Mouse (Mus musculus) ES-Bruce4 (cell line): ENCODE measurements around the gene Klf15. TPM values are rescaled to one million over a fixed set of nuclear protein-coding genes. Genes with fewer than 3 reads are reported as not detected.

Experiments used
- H3K27ac ChIP-seq: 2 replicates; pipeline ENCODE4 v1.5.1; 2012; ENCODE audit warnings: low read length, inconsistent platforms; ENCODE audit not compliant: insufficient read depth
- H3K27me3 ChIP-seq: 2 replicates; pipeline ENCODE4 v1.6.1; 2012; ENCODE audit warnings: mild to moderate bottlenecking, low read length, inconsistent platforms; ENCODE audit not compliant: control insufficient read depth, poor library complexity, insufficient read depth, severe bottlenecking
- H3K36me3 ChIP-seq: 2 replicates; pipeline ENCODE4 v1.6.1; 2012; ENCODE audit warnings: inconsistent platforms, mild to moderate bottlenecking, low read length, moderate library complexity; ENCODE audit not compliant: control insufficient read depth, poor library complexity, insufficient read depth, severe bottlenecking
- H3K4me1 ChIP-seq: one replicate; pipeline ENCODE4 v1.8.1; 2011; ENCODE audit warnings: low read length; ENCODE audit not compliant: control insufficient read depth, insufficient read depth
- H3K4me3 ChIP-seq: 2 replicates; pipeline ENCODE4 v1.5.1; 2011; ENCODE audit warnings: low read depth, mild to moderate bottlenecking, low read length
- H3K9ac ChIP-seq: 2 replicates; pipeline ENCODE4 v1.6.1; 2012; ENCODE audit warnings: low read depth, mild to moderate bottlenecking, inconsistent platforms; ENCODE audit not compliant: poor library complexity, severe bottlenecking
- H3K9me3 ChIP-seq: replicated peaks from 2 replicates; pipeline ENCODE4 v1.6.1; 2012; ENCODE audit warnings: mild to moderate bottlenecking, low read length, inconsistent platforms; ENCODE audit not compliant: control insufficient read depth, poor library complexity, insufficient read depth, severe bottlenecking
- CTCF ChIP-seq: IDR thresholded peaks from one replicate; pipeline ENCODE4 v1.8.1; 2011; ENCODE audit warnings: low read depth, low read length
- EP300 ChIP-seq: IDR thresholded peaks from 2 replicates; pipeline ENCODE4 v1.6.1; 2011; ENCODE audit warnings: low read depth, low read length; ENCODE audit not compliant: insufficient read depth
- POLR2A ChIP-seq: IDR thresholded peaks from one replicate; pipeline ENCODE4 v1.8.1; 2011; ENCODE audit warnings: low read length; ENCODE audit not compliant: insufficient read depth
- polyA plus RNA-seq: library from polyadenylated mRNA; stranded (reverse); fragments of >200 nt; gene quantifications from 2 replicates; pipeline ENCODE4 v1.2.4, GENCODE M21; 2011; ENCODE audit warnings: low read depth; ENCODE audit not compliant: missing spikeins, insufficient read depth, insufficient read length

Gene Klf15
- polyA plus RNA-seq, 1 experiment: 7.4 TPM

DNA sequence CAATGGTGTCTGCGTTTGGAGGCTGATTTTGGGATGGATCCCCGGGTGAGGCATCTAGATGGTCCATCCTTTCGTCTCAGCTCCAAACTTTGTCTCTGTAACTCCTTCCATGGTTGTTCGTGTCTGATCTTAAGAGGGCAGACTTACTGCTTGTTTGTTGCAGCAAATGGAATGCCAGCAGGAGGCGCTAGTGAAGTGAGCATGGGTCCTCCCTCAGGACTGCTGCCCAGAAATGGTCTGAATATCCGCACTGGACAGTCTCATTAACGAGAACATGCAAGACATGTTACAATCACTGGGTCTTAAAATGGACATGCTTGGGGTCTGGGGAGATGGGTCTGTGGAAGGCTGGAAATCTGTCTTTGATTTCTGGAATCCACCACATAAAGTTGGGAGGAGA is 12.2 kb upstream of the Klf15 start:
- Histone ChIP-seq H3K36me3 (no peaks in the 10 kb centered on the region), H3K27ac (no peak overlapping the region), H3K4me3 (no peak overlapping the region), H3K9me3 (no peaks in the 10 kb centered on the region), H3K27me3 (no peaks in the 10 kb centered on the region), H3K9ac (no peak overlapping the region), H3K4me1 (no peaks in the 10 kb centered on the region)
- TF ChIP-seq CTCF: peak; percentile 91
- TF ChIP-seq POLR2A: no peak

DNA sequence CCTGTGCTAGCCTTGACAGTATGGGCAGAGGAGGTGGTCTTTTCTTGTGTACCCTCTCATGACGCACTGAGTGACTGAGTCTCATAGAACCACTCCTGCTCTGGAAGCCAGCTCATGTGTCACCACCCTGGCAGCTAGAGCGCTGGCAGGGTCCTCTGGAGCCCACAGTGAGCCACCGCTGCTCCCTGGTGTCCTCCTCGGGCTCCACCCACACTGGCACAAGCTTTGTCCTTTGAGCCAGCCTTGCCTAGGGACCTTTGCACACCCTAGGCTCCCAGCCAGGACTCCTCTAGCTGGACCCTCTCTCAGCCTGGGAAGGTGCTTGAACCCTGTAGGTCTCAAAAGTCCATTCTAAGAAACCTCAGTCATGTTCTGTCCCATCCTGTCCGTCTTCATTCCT is 11.7 kb upstream of the Klf15 start:
- no peak overlapping the region for H3K27ac ChIP-seq
- no peak overlapping the region for H3K4me3 ChIP-seq
- H3K4me1 ChIP-seq: no peaks in the 10 kb centered on the region
- no peaks in the 10 kb centered on the region for H3K9me3 ChIP-seq
- H3K9ac ChIP-seq: no peak overlapping the region
- no peaks in the 10 kb centered on the region for H3K36me3 ChIP-seq
- H3K27me3 ChIP-seq: no peaks in the 10 kb centered on the region
- TF ChIP-seq POLR2A (no peak), CTCF (no peak), EP300 (no peak)

DNA sequence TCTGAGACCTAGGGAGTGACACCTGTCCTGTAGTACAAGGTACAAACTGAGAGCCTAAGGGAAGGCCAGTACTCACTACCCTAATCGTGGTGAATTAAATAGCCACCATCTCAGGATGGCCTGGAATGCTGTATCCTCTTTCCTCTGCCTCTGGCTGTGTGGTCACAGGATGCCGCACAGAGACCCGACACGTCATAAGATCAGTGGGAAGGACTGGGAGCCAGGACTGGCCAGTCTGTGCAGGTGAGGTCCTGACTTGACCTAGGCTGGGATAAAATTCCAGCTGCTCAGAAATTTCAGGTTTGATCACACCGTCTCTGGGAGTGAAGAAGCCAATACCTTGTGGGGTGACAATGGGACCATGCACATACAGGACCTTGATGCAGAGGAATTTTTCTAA is 10.9 kb upstream of the Klf15 start:
- H3K4me1 ChIP-seq: no peaks in the 10 kb centered on the region
- no peak overlapping the region for H3K27ac ChIP-seq
- H3K4me3 ChIP-seq: no peak overlapping the region
- no peaks in the 10 kb centered on the region for H3K27me3 ChIP-seq
- TF ChIP-seq EP300: peak; percentile 75; the same call in 1 of the 2 replicates
- no peak for TF ChIP-seq POLR2A
- no peak for TF ChIP-seq CTCF
- H3K9me3 ChIP-seq: no peaks in the 10 kb centered on the region
- H3K9ac ChIP-seq: no peak overlapping the region
- no peaks in the 10 kb centered on the region for H3K36me3 ChIP-seq

DNA sequence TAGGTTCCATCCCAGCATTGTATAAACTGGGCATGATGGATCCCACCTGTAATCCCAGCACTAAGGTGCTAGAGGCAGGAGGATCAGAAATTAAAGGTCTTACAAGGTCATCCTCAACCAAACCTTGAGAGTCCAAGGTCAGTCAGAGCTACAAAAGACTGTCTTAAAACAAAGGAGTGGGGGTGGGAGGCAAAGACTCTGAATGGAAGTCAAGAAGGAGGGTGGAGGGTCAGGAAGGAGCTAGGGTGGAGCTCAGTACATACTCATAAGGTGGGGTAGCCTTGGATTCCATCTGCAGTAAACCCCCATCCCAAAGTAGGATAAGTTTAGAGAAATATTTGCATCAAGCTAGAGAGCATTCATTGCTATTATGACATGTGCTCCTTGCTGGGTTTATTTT is 9.8 kb upstream of the Klf15 start:
- peak overlapping the region; percentile 38; the same call in 1 of the 2 replicates for H3K27ac ChIP-seq
- H3K36me3 ChIP-seq: no peaks in the 10 kb centered on the region
- no peaks in the 10 kb centered on the region for H3K27me3 ChIP-seq
- H3K4me3 ChIP-seq: no peak overlapping the region
- TF ChIP-seq EP300 (peak; percentile 84), CTCF (no peak), POLR2A (no peak)
- H3K9ac ChIP-seq: no peak overlapping the region
- H3K4me1 ChIP-seq: no peaks in the 10 kb centered on the region
- no peaks in the 10 kb centered on the region for H3K9me3 ChIP-seq

DNA sequence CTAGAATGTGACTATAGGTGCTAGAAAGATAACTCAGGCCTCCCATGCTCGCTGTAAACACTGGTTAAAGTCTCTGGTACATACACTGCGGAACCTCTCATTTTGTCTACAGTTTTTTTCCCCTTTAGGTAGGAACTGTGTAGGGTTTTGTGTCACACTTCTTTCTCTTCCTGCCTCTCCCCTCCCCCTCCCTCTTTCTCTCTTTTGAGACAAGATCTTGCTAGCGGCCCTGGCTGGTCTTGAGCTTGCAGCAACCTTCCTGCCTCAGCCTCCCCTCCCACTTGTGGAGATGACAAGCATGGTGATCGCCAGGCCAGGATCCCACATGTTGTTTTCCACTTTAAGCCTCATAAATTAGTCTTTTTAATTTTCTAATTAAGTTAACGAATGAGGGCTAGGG is 8.6 kb upstream of the Klf15 start:
- Histone ChIP-seq H3K27me3 (no peaks in the 10 kb centered on the region), H3K9ac (no peak overlapping the region), H3K36me3 (no peaks in the 10 kb centered on the region), H3K4me3 (no peak overlapping the region), H3K4me1 (no peaks in the 10 kb centered on the region), H3K27ac (no peak overlapping the region), H3K9me3 (no peaks in the 10 kb centered on the region)
- no peak for TF ChIP-seq CTCF
- no peak for TF ChIP-seq POLR2A
- no peak for TF ChIP-seq EP300

DNA sequence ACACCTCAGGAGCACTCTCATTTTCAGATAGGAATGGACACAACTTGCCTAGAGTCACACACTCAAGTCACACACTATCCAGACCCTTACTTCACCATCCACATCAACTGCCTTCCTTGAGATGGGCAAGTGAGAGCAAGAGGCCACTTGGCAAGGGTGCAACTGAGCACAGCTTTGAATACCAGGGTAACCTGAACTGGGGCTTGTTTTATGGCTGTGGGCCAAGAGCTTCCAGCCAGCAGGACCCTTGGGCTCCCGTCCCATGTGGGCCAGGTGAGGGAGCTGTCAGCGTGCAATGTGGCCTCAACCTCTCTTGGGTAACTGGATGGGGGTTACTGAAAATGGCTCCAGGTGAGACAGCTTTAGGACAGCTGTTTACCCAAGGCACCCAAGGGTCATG is 5.0 kb upstream of the Klf15 start:
- no peak overlapping the region for H3K27ac ChIP-seq
- H3K9ac ChIP-seq: no peak overlapping the region
- H3K9me3 ChIP-seq: no peaks in the 10 kb centered on the region
- TF ChIP-seq EP300: no peak
- no peaks in the 10 kb centered on the region for H3K4me1 ChIP-seq
- H3K4me3 ChIP-seq: no peak overlapping the region
- H3K27me3 ChIP-seq: no peaks in the 10 kb centered on the region
- no peaks in the 10 kb centered on the region for H3K36me3 ChIP-seq
